Mouse (Mus musculus) NIH3T3 (cell line): ENCODE results near the gene Slamf7.
A peak's percentile ranks its signal among the peaks of the same experiment; 100 is the strongest.

Experiments used
- DNase-seq: peaks from one replicate; pipeline ENCODE4 v3.0.0-alpha.2; 2012; ENCODE audit warnings: low read depth

Gene Slamf7

DNA sequence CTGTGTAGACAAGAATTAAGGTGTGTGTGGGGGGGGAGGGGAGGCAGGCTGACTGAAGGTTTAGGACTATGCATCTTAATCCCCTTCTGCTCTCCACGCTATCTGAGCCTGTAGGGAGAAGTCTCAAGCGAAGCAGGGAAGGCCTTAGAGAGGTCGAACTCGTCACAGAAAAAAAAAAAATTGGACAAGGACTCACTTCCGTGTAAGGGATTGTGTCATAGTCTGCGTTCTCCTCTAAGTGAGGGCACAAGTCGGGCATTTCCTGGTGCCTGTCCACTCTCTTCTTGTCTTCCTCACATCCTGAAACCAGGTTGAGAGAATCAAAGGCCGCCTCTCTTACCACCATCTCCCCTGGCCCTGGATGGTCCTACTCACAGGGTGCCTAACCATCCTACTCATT lies 15.7 kb downstream of the Slamf7 start:
- no peak for DNase-seq

DNA sequence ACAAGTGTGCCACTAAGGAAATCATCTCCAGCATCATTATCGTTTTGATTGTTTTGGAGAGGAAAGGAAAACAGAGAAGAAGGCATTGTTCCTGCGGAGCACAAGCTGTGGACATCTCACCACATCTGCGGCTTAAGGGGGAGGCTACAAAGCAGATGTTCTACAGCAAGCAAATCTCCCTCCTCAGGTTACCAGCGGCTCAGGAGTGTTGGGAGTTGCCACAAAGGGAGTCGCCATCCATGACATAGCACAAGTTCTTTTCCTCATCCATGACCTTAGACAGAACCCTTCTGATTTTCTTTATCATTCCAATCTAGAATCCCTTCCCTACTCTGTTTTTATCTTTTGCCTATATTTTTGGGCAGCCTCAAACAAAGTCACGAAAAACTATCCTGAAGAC lies 17.1 kb downstream of the Slamf7 start:
- DNase-seq = no peak

DNA sequence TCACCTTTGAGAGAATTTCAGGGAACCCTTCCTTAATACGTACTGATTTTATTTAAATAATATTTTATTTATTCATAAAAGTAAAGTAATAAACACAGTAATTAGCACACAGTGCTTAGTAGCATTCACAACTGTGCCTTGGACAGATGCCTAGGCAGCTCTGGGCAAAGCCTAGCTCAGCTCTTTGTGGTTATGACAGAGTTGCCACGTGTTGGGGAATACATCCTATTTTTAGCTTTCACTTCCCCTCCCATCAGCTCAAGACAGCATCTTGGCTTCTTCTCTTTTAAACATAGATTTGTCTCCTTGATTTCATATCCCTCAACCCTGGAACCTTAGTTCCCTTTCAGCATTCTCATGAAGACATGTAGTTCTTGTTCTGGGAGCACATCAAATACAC lies 21.4 kb downstream of the Slamf7 start:
- DNase-seq = peak; percentile 21

DNA sequence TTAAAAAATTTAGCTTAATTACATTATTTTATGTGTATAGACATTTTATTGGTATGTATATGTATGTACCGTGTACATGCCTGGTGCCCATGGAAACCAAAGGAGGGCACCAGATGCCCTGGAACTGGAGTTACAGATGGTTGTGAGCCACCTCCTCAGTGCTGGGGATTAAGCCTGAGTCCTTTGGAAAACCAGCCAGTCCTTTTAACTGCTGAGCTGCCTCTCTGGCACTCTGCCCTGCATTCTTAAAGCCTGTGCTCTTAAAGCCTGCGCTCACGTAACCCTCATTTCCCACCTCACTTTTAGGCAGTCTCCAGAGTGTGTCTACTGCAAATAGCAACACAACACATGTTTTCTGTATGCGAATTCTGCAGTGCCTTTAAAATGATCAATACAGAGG lies 21.9 kb downstream of the Slamf7 start:
- DNase-seq = peak; percentile 5

DNA sequence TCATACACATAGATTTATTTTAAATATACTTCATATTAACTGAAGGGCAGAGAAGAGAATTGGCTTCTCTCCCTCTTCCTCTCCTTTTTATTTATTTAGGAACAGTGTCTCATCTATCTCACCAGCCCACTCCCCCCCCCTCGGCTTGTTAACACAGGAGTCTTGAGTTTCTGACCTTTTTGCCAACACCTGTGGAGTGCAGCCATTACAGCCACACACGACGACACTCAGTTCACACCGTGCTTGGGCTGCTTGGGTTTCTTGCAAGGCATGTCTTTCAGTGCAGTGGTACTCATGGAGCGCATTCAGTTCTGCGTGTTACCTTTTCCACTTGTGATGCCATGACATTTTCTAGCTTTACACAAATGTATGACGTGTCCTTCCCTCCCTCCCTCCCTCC lies 22.8 kb downstream of the Slamf7 start:
- DNase-seq = no peak

DNA sequence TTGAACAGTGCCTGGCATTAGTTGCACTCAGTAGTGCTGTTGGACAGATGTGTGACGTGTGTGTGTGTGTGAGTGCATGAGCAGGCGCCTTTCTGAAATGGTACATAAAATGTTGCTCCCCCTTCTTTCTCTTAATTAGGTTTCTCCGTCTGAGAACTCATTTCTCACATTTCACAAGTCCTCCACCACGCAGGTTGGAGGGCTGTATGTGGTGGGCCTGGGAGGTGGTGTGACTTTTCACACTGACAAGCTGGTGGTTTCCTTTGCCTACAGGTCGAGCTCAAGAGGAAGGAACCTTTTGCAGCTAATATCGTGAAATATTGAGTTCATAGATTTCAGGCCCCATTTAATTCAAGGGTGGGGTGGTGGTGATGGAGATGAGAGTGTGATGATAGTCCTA lies 23.7 kb downstream of the Slamf7 start:
- DNase-seq = no peak

DNA sequence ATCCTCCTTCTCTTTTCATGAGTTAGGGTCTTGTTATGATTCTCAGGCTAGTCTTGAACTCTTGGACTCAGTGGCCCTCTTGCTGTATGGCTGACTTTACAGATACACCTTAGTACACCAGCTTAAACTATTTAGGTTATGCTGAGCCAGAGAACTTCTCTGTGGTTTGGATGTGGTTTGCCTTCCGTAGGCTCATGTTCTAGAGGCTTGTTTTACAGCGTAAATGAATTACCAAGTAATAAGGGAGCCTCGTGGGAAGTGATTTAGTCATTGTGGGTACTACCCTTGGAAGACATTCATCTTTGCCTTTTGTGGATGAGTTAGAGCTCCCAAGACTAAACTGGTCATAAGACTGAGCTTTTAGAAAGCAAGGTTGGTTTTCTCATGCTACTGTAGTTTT lies 25.0 kb downstream of the Slamf7 start:
- DNase-seq = no peak

DNA sequence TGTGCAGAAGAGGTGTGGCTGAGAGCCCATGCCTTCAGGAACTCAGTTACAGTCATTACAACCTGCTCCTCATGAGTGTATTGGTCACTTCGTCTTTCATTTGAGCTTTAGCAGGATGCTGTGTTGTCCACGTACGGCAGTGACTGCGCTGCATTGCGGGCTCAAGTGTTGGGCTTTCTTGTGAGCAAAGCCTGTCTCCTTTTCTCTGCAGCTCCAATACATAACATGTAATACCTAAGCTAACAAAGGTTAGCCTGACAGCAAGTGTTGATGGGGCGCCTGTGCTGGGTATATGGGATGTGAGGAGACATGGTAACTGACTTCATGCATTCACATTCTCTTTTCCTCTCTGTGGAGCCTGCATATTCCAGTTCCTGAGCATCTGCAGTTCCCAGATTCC lies 32.7 kb downstream of the Slamf7 start:
- DNase-seq = no peak

DNA sequence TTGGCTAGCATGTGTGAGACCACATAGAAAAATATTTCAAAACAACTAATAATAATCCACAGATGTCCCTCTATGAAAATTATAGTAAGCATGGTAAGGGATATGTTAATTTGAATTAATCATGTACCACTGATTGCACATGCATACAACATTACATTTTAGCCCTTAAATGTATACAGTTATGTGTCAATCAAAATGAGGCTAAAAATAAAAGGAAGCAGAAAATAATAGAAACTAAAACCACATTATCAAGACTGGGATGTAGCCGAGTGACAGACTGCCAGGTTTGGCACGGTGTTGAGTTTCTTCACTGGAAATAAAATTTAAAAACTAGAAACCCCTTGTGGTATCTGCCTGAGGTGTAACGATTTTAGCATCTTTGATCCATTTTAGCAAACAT lies 33.2 kb downstream of the Slamf7 start:
- no peak for DNase-seq

DNA sequence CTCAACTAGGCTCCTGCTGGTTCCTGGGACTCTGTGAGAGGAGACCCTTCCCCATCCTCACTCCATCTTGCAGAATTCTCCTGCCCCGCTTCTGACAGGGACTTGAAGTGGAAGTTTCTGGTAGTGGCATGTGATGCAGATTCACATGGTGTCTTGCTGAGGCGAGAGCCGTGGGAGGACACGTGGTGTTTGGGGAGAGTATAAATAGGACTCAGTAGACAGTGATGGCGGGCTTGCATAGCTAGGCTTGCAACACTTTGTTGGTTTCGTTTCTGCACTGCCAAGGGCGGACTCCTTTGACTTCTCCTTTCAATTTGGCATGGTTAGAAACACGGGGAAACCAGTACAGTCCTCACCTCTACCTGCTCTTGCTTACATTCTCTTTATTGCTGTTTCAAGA lies 33.8 kb downstream of the Slamf7 start:
- DNase-seq = peak; percentile 20

DNA sequence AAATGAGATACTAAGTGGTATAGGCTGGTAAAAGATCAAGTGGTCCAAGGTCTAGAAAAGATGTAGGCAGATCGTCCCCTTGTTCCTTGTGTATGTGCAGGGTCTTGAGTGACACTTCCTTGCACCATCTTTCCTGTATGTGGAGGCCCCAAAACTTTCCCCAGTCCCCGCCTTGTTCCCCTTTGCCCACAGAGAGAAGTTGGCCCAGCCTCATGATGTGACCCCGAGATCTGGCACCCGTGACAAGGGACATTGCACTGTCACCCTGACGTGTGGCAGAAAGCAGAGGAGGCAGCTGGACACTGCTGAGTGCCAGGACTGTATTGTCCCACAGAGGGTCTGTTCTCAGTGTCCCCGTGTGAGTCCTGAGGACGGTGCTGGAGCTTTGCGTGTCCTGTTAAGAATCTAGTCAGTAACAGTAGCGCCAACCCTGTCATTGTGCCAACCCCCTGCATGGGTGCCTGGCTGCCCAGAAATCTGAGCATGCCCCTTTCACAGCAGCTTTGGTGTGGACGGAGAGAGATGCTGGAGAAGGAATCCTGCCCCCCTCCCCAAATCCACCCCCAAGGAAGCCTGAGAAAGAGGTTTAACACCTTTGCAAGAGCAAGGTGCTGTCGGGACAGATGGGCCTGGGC lies 35.8 kb downstream of the Slamf7 start:
- DNase-seq = no peak

DNA sequence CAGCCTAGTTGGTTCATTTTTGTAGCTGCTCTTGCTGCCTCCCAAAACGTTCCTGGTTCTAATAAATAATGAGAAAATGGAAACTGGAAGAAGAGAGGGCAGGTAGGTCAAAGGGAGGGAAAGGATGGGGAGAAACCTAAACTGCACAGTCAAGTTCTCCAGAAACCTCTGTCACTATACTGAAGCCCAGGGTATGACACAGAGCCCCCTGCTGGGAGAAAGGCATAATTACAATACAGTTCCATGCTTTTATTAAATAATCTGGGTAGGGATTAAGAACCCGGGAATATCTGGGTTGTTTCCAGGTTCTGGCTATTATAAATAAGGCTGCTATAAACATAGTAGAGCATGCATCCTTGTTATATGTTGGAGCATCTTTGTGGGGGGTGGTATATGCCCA lies 38.9 kb downstream of the Slamf7 start:
- DNase-seq = peak; percentile 28

DNA sequence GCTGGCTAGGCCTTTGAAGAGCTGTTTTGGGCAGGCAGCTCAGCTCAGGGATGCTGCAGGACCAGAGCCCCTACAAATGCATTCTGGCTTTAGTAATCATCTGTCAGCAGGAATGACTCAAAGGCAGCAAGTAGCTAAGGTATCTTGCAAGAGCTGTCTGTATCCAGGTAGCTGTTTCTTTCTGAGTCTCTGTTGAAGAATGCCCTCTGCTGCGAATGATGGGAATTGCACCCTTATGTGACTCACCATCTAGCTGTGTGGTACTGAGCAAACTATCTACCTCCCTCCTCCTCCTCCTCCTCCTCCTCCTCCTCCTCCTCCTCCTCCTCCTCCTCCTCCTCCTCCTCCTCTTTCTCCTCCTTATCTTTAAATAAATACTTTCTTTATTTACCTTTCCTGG lies 42.1 kb downstream of the Slamf7 start:
- DNase-seq = no peak

DNA sequence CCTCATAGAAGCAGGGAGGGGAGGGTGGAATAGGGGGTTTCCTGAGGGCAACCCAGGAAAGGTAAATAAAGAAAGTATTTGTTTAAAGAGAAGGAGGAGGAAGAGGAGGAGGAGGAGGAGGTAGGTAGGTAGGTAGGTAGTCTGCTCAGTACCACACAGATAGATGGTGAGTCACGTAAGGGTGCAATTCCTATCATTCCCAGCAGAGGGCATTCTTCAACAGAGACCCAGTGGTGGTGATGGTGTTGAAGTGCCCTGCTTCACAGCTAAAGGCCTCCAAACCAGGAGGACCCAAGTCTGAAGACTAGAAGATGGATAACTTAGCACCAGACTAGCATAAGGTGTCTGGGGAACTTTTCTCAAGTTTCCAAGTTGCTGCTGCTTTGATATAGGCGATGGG lies 42.8 kb downstream of the Slamf7 start:
- DNase-seq = peak; percentile 7

DNA sequence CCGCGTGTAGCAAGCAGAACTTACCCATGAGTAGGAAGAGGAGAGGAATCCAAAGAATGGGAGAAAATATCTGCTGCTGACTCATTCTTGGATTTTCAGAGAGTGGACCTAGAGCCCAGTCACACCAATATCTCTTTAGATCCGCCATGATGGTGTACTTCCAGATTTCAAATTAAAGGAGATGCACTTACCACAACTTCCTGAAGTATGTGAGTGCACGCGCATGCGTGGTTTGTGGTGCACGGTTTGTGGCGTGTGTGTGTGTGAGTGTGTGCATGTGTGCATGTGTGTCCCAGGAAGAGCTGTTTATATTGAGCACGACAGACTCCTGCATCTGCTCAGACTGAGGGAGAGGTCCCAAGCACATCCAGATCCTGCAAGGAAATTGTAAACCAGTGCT lies 45.7 kb downstream of the Slamf7 start, which contains the start of gene Ly9:
TSS of gene Ly9 (minus strand) at position 235 of the 400 bp plus-strand sequence.
- DNase-seq = no peak

DNA sequence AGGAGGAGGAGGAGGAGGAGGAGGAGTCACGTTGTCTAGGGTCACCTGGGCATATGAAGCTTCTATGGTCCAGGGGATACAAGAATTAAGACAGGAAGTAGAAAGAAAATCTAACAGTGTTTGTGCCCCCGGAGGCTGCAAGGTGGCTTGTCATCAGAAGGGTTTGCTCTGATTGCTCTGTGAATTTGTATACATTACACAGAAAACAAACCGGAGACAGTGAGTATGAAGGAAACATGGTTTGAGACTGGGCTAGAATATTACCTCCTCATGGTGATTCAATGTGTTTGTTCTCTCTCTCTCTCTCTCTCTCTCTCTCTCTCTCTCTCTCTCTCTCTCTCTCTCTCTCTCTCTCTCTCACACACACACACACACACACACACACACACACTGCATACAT lies 46.2 kb downstream of the Slamf7 start:
- no peak for DNase-seq

DNA sequence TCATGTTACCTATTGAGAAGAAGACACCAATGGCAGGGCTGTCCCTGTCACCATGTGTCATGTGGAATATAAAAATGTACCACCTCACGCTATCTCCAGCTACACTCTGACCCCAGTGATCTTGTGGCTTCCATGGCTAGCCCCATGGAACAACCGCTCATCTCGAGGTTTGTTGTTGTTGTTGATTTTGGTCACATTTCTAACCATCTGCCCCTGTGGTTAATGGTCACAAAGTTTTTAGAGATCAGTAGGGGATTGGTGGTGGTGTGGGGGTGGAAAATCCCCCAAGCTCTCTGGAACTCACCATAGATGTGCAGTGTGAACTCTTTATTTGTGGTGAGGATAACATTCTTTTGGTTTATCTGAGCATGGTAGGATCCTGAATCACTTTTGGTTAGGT lies 48.1 kb downstream of the Slamf7 start:
- DNase-seq = no peak

DNA sequence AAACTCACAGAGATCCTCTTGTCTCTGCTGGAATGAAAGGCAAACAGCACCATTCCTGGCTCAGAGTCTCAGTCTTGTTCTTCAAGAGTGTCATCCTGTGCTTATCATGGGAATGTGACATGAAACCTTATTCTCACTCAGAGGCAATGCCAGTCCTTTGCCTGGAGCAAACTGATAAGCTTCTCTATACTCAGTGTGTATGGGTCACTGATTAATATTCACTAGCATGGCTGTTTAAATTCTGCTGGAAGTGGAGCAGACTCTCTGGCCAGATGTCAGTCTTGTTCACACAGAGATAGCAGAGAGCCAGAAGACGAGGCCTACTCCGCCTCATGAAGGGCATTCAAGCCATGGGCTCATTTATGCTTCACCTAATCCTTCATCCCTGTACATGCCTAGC lies 68.3 kb downstream of the Slamf7 start:
- DNase-seq = no peak
